ENCODE assay signal across 13 mouse cellular contexts in the genomic region with DNA sequence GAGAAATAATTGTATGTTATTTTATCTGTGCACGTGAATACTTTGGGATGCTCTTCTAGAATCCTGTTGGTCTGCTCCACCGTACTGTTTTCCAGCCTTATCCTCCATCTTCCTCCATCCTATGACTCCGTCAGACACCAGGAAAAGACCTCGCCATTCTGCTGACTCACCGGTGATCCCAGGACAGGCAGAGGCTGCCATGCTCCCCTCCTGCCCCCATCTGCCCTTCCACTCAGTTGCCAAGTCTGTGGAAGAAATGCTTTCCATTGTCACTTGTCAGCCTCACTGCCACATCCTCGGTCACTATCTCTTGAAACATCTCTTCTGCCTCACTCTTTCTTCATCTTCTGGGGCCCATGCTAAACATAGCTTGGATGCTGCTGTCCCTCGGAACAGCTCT.
"Had no signal": no experiment of that assay in that cellular context is flagged by ENCODE, and none has a peak within 500 bp of the region (broad histone marks: within the 10 kb centered on the region; RNA-seq: fewer than 3 reads in every experiment).

No protein-coding gene starts in this region.

- H3K4me1 ChIP-seq: limb, embryonic 15.5 days; liver, embryonic 12.5 days; midbrain, embryonic 12.5 days had no signal

- H3K4me3 ChIP-seq: layer of hippocampus, adult 2 months; limb, embryonic 15.5 days; liver, embryonic 12.5 days; megakaryocyte, embryonic 14.5 days; midbrain, embryonic 12.5 days had no signal

- H3K27ac ChIP-seq: layer of hippocampus, adult 2 months; limb, embryonic 15.5 days; liver, embryonic 12.5 days; macrophage; midbrain, embryonic 12.5 days had no signal

- DNase-seq: kidney, postnatal 10 days; kidney, postnatal 4 days; lung, embryonic 14.5 days; lung, postnatal 14 days; right cerebral cortex, adult 18-20 months; right cerebral cortex, postnatal 25 days; thymus, postnatal 36 days had no signal

- H3K27me3 ChIP-seq: limb, embryonic 15.5 days; midbrain, embryonic 12.5 days had no signal
